Mouse (Mus musculus) cerebellum, adult (tissue): Measurements from ENCODE around the gene Vmn1r158.
"Not testable (repeated sequence)": the region's sequence is repeated elsewhere in the genome, so short reads cannot be mapped to it uniquely, and the experiment has no call there.

Source experiments
- ATAC-seq: cut with Nextera tagmentation; 2 replicates; pipeline ENCODE4 v1.9.2; 2017; ENCODE audit warnings: mild to moderate bottlenecking, moderate library complexity, mixed read lengths; ENCODE audit not compliant: insufficient number of reproducible peaks, low FRiP score, low TSS enrichment

The Vmn1r158 gene

DNA sequence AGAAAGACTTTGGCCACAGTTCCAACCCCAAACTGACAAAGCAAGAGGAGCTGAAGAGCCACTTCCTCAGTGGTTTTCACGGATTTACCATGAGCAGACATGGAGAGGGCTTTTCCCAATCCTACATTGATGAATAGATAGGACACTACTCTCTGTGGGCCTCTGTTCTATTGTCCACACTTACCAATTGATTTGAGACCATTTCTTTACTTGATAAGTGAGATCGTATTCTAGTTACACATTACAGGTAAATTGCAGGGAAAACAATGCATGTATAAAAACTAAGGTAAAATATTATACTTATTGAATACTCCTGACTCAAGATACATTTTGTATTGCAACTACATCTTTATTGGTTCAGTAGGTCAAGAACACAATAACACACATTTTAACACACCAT is at the start of gene Vmn1r158:
Gene Vmn1r158, minus strand, starts transcription at position 101 of the 400 bp plus-strand sequence.
- ATAC-seq: not testable (repeated sequence)

DNA sequence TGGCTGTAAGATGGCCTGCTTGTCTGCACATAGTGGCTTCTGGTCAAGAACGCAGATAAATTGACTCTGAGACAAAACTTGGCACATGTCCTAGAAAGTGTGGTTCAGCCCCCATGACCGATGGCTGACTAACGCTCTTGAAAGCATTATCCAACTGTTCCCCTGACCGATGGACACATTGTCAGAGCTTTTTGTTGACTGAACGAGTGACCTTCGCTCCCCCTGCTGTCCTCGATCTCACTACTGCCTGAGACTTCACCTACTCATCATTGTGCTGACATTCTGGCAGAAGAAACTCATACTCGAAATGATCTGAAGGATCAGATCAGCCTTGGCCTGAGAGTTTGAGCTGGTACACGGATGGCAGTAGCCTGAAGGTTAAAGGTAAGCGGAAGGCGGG is 14.6 kb downstream of the Vmn1r158 start:
- ATAC-seq: not testable (repeated sequence)

DNA sequence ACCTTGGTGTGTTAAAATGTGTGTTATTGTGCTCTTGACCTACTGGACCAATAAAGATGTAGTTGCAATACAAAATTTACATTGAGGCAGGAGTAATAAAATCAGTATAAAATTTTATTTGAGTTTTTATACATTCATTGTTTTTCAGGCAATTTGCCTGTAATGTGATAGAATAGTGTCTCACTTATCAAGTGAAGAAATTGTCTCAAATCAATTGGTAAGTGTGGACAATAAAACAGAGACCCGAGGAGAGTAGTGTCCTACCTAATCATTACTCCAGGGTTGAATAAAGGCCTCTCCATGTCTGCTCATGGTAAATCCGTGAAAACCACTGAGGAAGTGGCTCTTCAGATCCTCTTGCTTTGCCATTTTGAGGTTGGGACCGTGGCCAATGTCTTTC is 29.2 kb downstream of the Vmn1r158 start, which contains the start of gene Vmn1r157:
Gene Vmn1r157, plus strand, starts transcription at position 301 of the 400 bp plus-strand sequence.
- ATAC-seq: not testable (repeated sequence)
